Mouse (Mus musculus): ENCODE results near the gene Actl11.
A peak's percentile ranks its signal among the peaks of the same experiment; 100 is the strongest.

Gene Actl11

GRCm38 (mm10) chr9:107961881-107962280 is 33.6 kb downstream of the Actl11 start:
- no peak for DNase-seq (ENCODE audit: low spot score in 2 of 2)

- no peak for DNase-seq (ENCODE audit: low spot score in 2 of 2)
These were observed 34.6 kb downstream of the Actl11 start for GRCm38 (mm10) chr9:107962916-107963315.

- DNase-seq (ENCODE audit: low spot score in 2 of 2), result peak; percentile 85 to 95
These were observed 35.4 kb downstream of the Actl11 start for GRCm38 (mm10) chr9:107963700-107964099.

GRCm38 (mm10) chr9:107964681-107965080 is 36.4 kb downstream of the Actl11 start:
- DNase-seq (ENCODE audit: low spot score in 2 of 2), result no peak

- no peak for DNase-seq (ENCODE audit: low spot score in 2 of 2)
These were observed 38.4 kb downstream of the Actl11 start for GRCm38 (mm10) chr9:107966676-107967075.

DNA sequence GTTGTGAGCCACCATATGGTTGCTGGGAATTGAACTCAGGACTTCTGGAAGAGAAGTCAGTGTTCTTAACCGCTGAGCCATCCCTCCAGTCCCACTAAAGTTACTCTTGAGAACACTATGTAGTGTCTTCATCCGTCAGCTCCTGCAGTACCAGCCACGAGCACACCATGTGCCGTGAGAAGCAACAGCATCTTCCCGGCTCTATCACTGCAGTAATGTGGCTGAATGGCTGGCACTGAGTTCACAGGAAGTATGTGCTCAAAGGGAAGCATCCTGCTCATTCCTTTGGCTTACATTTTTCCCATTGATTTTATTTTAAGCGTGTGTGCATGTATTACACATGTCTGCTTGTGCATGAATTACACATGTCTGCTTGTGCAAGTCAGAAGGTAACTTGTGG is 39.2 kb downstream of the Actl11 start:
- no peak for DNase-seq (ENCODE audit: low spot score in 2 of 2)

DNA sequence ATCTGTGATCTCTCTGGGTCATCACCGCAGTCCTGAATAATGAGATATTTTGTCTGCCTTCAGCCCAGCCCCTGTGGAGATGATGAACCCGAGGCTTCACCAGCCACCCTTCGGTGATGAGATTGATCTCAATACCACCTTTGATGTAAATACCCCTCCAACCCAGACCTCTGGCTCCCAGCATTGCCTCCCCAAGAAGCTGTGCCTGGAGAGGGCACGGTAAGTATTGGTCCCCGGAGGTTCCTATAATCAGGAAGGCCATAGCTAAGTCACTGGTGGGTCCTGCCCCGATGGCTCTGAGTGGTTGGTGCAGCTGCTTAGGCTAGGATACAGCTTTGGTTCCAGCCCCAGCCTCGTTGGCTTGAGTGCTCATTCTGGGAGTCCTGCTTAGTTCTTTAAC is 40.3 kb downstream of the Actl11 start:
- no peak for DNase-seq (ENCODE audit: low spot score in 2 of 2)

DNA sequence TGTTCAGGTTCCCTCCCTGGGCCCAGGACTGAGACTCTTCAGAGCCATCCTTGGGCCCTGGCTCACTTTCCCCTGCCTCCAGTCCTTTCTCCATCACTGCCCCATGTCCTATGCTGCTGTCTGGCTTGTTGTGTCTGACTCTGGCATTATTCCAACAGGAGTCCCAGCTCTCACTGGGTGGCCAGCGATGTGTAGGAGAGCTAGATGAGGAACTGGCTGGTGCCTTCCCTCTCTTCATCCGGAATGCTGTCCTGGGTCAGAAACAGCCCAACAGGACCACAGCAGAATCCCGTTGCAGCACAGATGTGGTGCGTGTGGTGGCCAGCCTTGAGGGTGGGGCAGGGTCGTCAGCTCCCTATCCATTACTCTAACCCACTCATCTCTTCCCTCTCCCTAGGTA is 42.0 kb downstream of the Actl11 start:
- no peak for DNase-seq (ENCODE audit: low spot score in 2 of 2)

GRCm38 (mm10) chr9:107971690-107972541 is 43.6 kb downstream of the Actl11 start:
- peak; percentile 77 to 78 for DNase-seq (ENCODE audit: low spot score in 2 of 2)

- peak in 1 of 2 experiments; percentile 63 for DNase-seq (ENCODE audit: low spot score in 2 of 2)
These were observed 46.4 kb downstream of the Actl11 start for GRCm38 (mm10) chr9:107974491-107975171.

- peak; percentile 63 to 75 for DNase-seq (ENCODE audit: low spot score in 2 of 2)
These were observed 47.4 kb downstream of the Actl11 start, which contains the start of gene Uba7 for GRCm38 (mm10) chr9:107975399-107976386. Gene Uba7 (plus strand): TSS chr9:107975505.

DNA sequence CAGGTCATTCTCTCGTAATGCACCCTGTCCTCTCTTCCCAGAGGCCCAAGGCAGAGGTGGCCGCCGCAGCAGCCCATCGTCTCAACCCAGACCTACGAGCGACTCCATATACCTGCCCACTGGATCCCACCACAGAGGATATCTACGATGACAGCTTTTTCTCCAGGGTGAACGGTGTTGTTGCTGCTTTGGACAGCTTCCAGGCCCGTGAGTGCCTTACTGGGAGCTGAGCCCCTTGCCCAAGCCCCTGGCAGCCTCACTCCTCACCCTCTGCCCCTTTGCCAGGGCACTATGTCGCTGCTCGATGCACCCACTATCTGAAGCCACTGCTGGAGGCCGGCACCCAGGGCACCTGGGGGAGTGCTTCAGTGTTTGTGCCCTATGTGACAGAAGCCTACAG is 50.5 kb downstream of the Actl11 start:
- DNase-seq (ENCODE audit: low spot score in 2 of 2), result no peak
